Mouse (Mus musculus) midbrain, embryonic 11.5 days (tissue): ENCODE data around the gene Il13ra2. TPM values are rescaled to one million over a fixed set of nuclear protein-coding genes. Genes with fewer than 3 reads are reported as not detected.
"Not testable (repeated sequence)": the region's sequence is repeated elsewhere in the genome, so short reads cannot be mapped to it uniquely, and the experiment has no call there.

Experiments
- ATAC-seq: fragments of 200-750 bp; cut with Nextera tagmentation; 2 replicates; pipeline ENCODE4 v1.8.0; 2017; ENCODE audit warnings: moderate TSS enrichment, moderate library complexity; ENCODE audit not compliant: low FRiP score
- DNase-seq: peaks from one replicate; pipeline ENCODE4 v3.0.0; 2015; ENCODE audit warnings: low spot score; ENCODE audit errors: missing footprints
- H3K27ac ChIP-seq: fragments of 300-500 bp; sonication (generic); 2 replicates; pipeline ENCODE4 v1.5.1; 2014; ENCODE audit warnings: low read depth, low read length
- H3K27me3 ChIP-seq: fragments of 300-500 bp; sonication (generic); 2 replicates; pipeline ENCODE4 v1.6.1; 2014; ENCODE audit warnings: mild to moderate bottlenecking, low read length, moderate library complexity, mixed read lengths; ENCODE audit not compliant: control insufficient read depth, insufficient read depth
- H3K36me3 ChIP-seq: fragments of 300-500 bp; sonication (generic); 2 replicates; pipeline ENCODE4 v1.6.1; 2014; ENCODE audit warnings: mild to moderate bottlenecking, low read length, moderate library complexity, mixed read lengths; ENCODE audit not compliant: control insufficient read depth, insufficient read depth
- H3K4me1 ChIP-seq: fragments of 300-500 bp; sonication (generic); 2 replicates; pipeline ENCODE4 v1.6.1; 2014; ENCODE audit warnings: low read length; ENCODE audit not compliant: control insufficient read depth, insufficient read depth
- H3K4me2 ChIP-seq: fragments of 300-500 bp; sonication (generic); 2 replicates; pipeline ENCODE4 v1.6.1; 2014; ENCODE audit warnings: mild to moderate bottlenecking, moderate library complexity
- H3K4me3 ChIP-seq: fragments of 300-500 bp; sonication (generic); 2 replicates; pipeline ENCODE4 v1.5.1; 2014; ENCODE audit warnings: low read depth, low read length
- H3K9ac ChIP-seq: fragments of 300-500 bp; sonication (generic); 2 replicates; pipeline ENCODE4 v1.6.1; 2014; ENCODE audit warnings: low read length
- H3K9me3 ChIP-seq: fragments of 300-500 bp; sonication (generic); 2 replicates; pipeline ENCODE4 v1.6.1; 2016; ENCODE audit warnings: low read length; ENCODE audit not compliant: control insufficient read depth
- WGBS: fragments of 180-500 bp; shearing (Covaris S2); extraction: QIAGEN DNeasy Blood & Tissue Kit; methylation state at CpG from one replicate; pipeline ENCODE4 v1.1.7; 2014; 5-methylcytosine and 5-hydroxymethylcytosine counted together
- polyA plus RNA-seq: library from polyadenylated mRNA; unstranded; fragments of >200 nt; fragmentation: Nextera tagmentation; extraction: Ambion mirVana; gene quantifications from 2 replicates; pipeline ENCODE4 v1.2.1, GENCODE M21; 2014

Gene Il13ra2
- 0.11 TPM in 1 of 2 replicates, not detected in the other for polyA plus RNA-seq

GRCm38 (mm10) chrX:147429129-147429528, at the start of gene Il13ra2:
Gene Il13ra2, minus strand, starts transcription at chrX:147429192.
- DNase-seq (no peak), ATAC-seq (no peak)
- Histone ChIP-seq H3K4me2 (no peak within 1 kb of the TSS), H3K27ac (no peak within 1 kb of the TSS), H3K4me3 (no peak within 1 kb of the TSS), H3K4me1 (no peaks in the 10 kb centered on the region), H3K36me3 (no peaks in the 10 kb centered on the region), H3K27me3 (no peaks in the 10 kb centered on the region), H3K9ac (no peak within 1 kb of the TSS), H3K9me3 (no peaks in the 10 kb centered on the region)
- WGBS = 57% methylated on average over 1 of the region's 1 CpGs

GRCm38 (mm10) chrX:147453610-147454009, 24.6 kb upstream of the Il13ra2 start, which contains the start of gene Vmn1r239-ps:
Gene Vmn1r239-ps, minus strand, starts transcription at chrX:147453710.
- not testable (repeated sequence) for H3K36me3 ChIP-seq, H3K4me1 ChIP-seq, H3K27me3 ChIP-seq, H3K27ac ChIP-seq, H3K9ac ChIP-seq, DNase-seq, ATAC-seq, H3K4me2 ChIP-seq, H3K4me3 ChIP-seq, H3K9me3 ChIP-seq
- WGBS = 89% methylated on average over 1 of the region's 1 CpGs

GRCm38 (mm10) chrX:147443386-147443785, 14.4 kb upstream of the Il13ra2 start:
- Histone ChIP-seq H3K9ac (no peak overlapping the region), H3K36me3 (no peaks in the 10 kb centered on the region), H3K4me3 (no peak overlapping the region), H3K4me2 (no peak overlapping the region), H3K27ac (no peak overlapping the region), H3K4me1 (no peaks in the 10 kb centered on the region), H3K9me3 (no peaks in the 10 kb centered on the region), H3K27me3 (no peaks in the 10 kb centered on the region)
- 91% methylated on average over 4 of the region's 4 CpGs for WGBS
- ATAC-seq (no peak), DNase-seq (no peak)

- no peaks in the 10 kb centered on the region for H3K27me3 ChIP-seq
- no peaks in the 10 kb centered on the region for H3K4me1 ChIP-seq
- H3K36me3 ChIP-seq = no peaks in the 10 kb centered on the region
- H3K4me3 ChIP-seq = no peak overlapping the region
- no peak for DNase-seq
- WGBS = 86% methylated on average over 2 of the region's 2 CpGs
- H3K4me2 ChIP-seq = no peak overlapping the region
- no peak overlapping the region for H3K27ac ChIP-seq
- ATAC-seq = no peak
- H3K9ac ChIP-seq = no peak overlapping the region
- no peaks in the 10 kb centered on the region for H3K9me3 ChIP-seq
Observed at GRCm38 (mm10) chrX:147435400-147435799, 6.4 kb upstream of the Il13ra2 start.

GRCm38 (mm10) chrX:147429753-147430152, 761 bp upstream of the Il13ra2 start:
- H3K36me3 ChIP-seq = no peaks in the 10 kb centered on the region
- DNase-seq (no peak), ATAC-seq (no peak)
- no peaks in the 10 kb centered on the region for H3K9me3 ChIP-seq
- H3K4me3 ChIP-seq = no peak overlapping the region
- H3K27ac ChIP-seq = no peak overlapping the region
- H3K9ac ChIP-seq = no peak overlapping the region
- H3K27me3 ChIP-seq = no peaks in the 10 kb centered on the region
- no peak overlapping the region for H3K4me2 ChIP-seq
- WGBS = 78% methylated on average over 1 of the region's 1 CpGs
- H3K4me1 ChIP-seq = no peaks in the 10 kb centered on the region

GRCm38 (mm10) chrX:147393446-147393845, 35.5 kb downstream of the Il13ra2 start:
- Histone ChIP-seq H3K4me2 (no peak overlapping the region), H3K9ac (no peak overlapping the region), H3K4me1 (no peaks in the 10 kb centered on the region), H3K4me3 (no peak overlapping the region), H3K27me3 (no peaks in the 10 kb centered on the region), H3K27ac (no peak overlapping the region), H3K36me3 (no peaks in the 10 kb centered on the region), H3K9me3 (no peaks in the 10 kb centered on the region)
- no peak for ATAC-seq
- DNase-seq = no peak
- WGBS = 68% methylated on average over 1 of the region's 1 CpGs

GRCm38 (mm10) chrX:147349167-147349566, 79.8 kb downstream of the Il13ra2 start:
- no peak for DNase-seq
- no peaks in the 10 kb centered on the region for H3K4me1 ChIP-seq
- H3K27me3 ChIP-seq = no peaks in the 10 kb centered on the region
- H3K4me2 ChIP-seq = no peak overlapping the region
- H3K36me3 ChIP-seq = no peaks in the 10 kb centered on the region
- 83% methylated on average over 2 of the region's 2 CpGs for WGBS
- H3K9ac ChIP-seq = no peak overlapping the region
- no peaks in the 10 kb centered on the region for H3K9me3 ChIP-seq
- H3K4me3 ChIP-seq = no peak overlapping the region
- no peak overlapping the region for H3K27ac ChIP-seq
- ATAC-seq = no peak

Other genes with a start within 250 kb of the Il13ra2 start
- gene Vmn1r239-ps, start 24.5 kb upstream of the Il13ra2 start, polyA plus RNA-seq = not detected in 2 replicates
- gene Lrch2, start 124.9 kb upstream of the Il13ra2 start, polyA plus RNA-seq = 11.9 and 12.8 TPM in 2 replicates